Mouse (Mus musculus) liver, adult 2 months (tissue): ENCODE results near the gene Tnfsf13b. TPM values are rescaled to one million over a fixed set of nuclear protein-coding genes. Genes with fewer than 3 reads are reported as not detected.

Experiments
- DNase-seq: peaks from one replicate; pipeline ENCODE4 v3.0.0-alpha.2; 2011; ENCODE audit warnings: low read depth, low spot score; ENCODE audit errors: extremely low read depth
- H3K27ac ChIP-seq: fragments of 200-500 bp; replicated peaks from 2 replicates; pipeline ENCODE4 v1.5.1; 2012; ENCODE audit warnings: low read depth, mild to moderate bottlenecking, control low read depth, inconsistent platforms, low read length; ENCODE audit not compliant: insufficient read depth
- H3K27me3 ChIP-seq: fragments of 200-500 bp; 2 replicates; pipeline ENCODE4 v1.6.1; 2012; ENCODE audit warnings: mild to moderate bottlenecking, moderate library complexity, low read length, inconsistent platforms; ENCODE audit not compliant: control insufficient read depth, insufficient read depth
- H3K36me3 ChIP-seq: fragments of 200-500 bp; 2 replicates; pipeline ENCODE4 v1.6.1; 2012; ENCODE audit warnings: low read length, inconsistent platforms; ENCODE audit not compliant: control insufficient read depth, insufficient read depth
- H3K4me1 ChIP-seq: fragments of 200-500 bp; 2 replicates; pipeline ENCODE4 v1.6.1; 2011; ENCODE audit warnings: low read length; ENCODE audit not compliant: control insufficient read depth, insufficient read depth
- H3K4me3 ChIP-seq: fragments of 200-500 bp; 2 replicates; pipeline ENCODE4 v1.5.1; 2011; ENCODE audit warnings: low read depth, mild to moderate bottlenecking, control low read depth, low read length, moderate library complexity; ENCODE audit not compliant: insufficient read depth
- H3K79me2 ChIP-seq: fragments of 200-500 bp; 2 replicates; pipeline ENCODE4 v1.6.1; 2012; ENCODE audit warnings: inconsistent platforms, mild to moderate bottlenecking, low read length, moderate library complexity; ENCODE audit not compliant: control insufficient read depth, insufficient read depth
- H3K9ac ChIP-seq: fragments of 200-500 bp; 2 replicates; pipeline ENCODE4 v1.6.1; 2012; ENCODE audit warnings: low read depth, mild to moderate bottlenecking, control low read depth, inconsistent platforms, low read length
- CTCF ChIP-seq: fragments of 200-500 bp; IDR thresholded peaks from 2 replicates; pipeline ENCODE4 v1.5.1; 2011; ENCODE audit warnings: low read depth, low read length, control low read depth
- POLR2A ChIP-seq: fragments of 200-500 bp; IDR thresholded peaks from 2 replicates; pipeline ENCODE4 v1.6.1; 2011; ENCODE audit warnings: low read length, control low read depth; ENCODE audit not compliant: insufficient read depth; ENCODE audit errors: extremely low read depth
- WGBS: fragments of 180-500 bp; shearing (Covaris S2); methylation state at CpG from one replicate; pipeline ENCODE4 v1.1.7; 2018; 5-methylcytosine and 5-hydroxymethylcytosine counted together
- polyA plus RNA-seq: library from polyadenylated mRNA; depleted of rRNA; stranded (reverse); fragments of >200 nt; gene quantifications from 2 replicates; pipeline ENCODE4 v1.2.3, GENCODE M21; 2012; rRNA removed
- total RNA-seq: library from RNA; depleted of rRNA; stranded (reverse); fragments of >200 nt; gene quantifications from 2 replicates; pipeline ENCODE4 v1.2.3, GENCODE M21; 2014; rRNA removed

Tnfsf13b gene
- 0.13 and 0.37 TPM in 2 replicates for total RNA-seq
- polyA plus RNA-seq: 0.11 and 0.20 TPM in 2 replicates

GRCm38 (mm10) chr8:10006156-10006985, at the start of gene Tnfsf13b:
Gene Tnfsf13b, plus strand, starts transcription at chr8:10006467.
- TF ChIP-seq CTCF (no peak), POLR2A (no peak)
- Histone ChIP-seq H3K4me1 (no peaks in the 10 kb centered on the region; the same call in 1 of the 2 replicates), H3K79me2 (no peaks in the 10 kb centered on the region), H3K4me3 (peak within 1 kb of the TSS; percentile 19), H3K36me3 (no peaks in the 10 kb centered on the region), H3K27me3 (no peaks in the 10 kb centered on the region), H3K9ac (no peak within 1 kb of the TSS), H3K27ac (no peak within 1 kb of the TSS)
- 66% methylated on average over 16 of the region's 16 CpGs for WGBS
- peak; percentile 28 for DNase-seq

DNA sequence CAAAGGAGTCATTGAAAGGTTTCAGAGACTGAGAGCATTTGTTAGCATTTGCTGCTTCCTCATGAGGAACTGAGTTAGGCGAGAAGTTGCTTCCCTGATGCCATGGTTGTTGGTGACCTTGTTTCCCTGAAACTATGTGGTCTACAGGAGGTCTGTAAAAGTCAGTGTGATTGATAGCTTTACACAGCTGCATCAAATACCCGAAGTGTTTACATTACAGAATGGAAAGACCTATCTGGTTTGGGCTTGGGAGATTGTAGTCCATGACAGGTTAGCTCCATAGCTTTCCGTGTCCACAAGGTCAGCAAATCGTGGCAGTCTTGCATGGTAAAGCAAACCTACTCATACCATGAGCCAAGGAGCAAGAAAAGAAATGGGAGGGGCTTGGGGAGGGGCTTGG, 47.9 kb upstream of the Tnfsf13b start:
- Histone ChIP-seq H3K27me3 (no peaks in the 10 kb centered on the region), H3K27ac (no peak overlapping the region), H3K4me3 (no peak overlapping the region), H3K9ac (no peak overlapping the region), H3K79me2 (no peaks in the 10 kb centered on the region), H3K4me1 (no peaks in the 10 kb centered on the region), H3K36me3 (no peaks in the 10 kb centered on the region)
- no peak for DNase-seq
- 69% methylated on average over 4 of the region's 4 CpGs for WGBS
- TF ChIP-seq CTCF (no peak), POLR2A (no peak)

DNA sequence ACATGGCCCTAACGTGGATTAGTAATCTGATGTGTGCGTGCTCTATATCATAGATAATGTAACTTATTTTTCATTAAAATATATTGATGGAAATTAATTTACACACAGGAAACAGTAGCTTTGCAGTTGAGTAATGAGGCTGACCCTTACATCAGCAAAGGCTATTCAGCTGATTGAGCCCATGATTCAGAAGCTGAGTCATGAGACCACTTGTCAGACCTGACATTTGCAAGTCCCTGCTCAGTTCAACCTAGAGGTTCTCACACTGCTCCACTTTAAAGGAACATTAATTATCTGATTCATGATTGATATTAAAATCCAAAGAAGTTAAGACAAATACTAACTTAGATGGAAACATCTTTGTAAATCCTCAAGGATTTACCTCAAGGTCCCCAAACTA, 46.3 kb upstream of the Tnfsf13b start:
- Histone ChIP-seq H3K27ac (no peak overlapping the region), H3K36me3 (no peaks in the 10 kb centered on the region), H3K9ac (no peak overlapping the region), H3K27me3 (no peaks in the 10 kb centered on the region), H3K79me2 (no peaks in the 10 kb centered on the region), H3K4me3 (no peak overlapping the region), H3K4me1 (no peaks in the 10 kb centered on the region)
- TF ChIP-seq POLR2A (no peak), CTCF (no peak)
- WGBS: 92% methylated on average over 2 of the region's 2 CpGs
- no peak for DNase-seq

- no peaks in the 10 kb centered on the region for H3K27me3 ChIP-seq
- peaks cover 13% of the 10 kb centered on the region for H3K36me3 ChIP-seq
- no peak for TF ChIP-seq POLR2A
- no peak for TF ChIP-seq CTCF
- H3K4me3 ChIP-seq: no peak overlapping the region
- 97% methylated on average over 9 of the region's 9 CpGs for WGBS
- H3K4me1 ChIP-seq: 0 out of 2 replicates have a peak, but pooled peaks cover under 1% of the 10 kb centered on the region
- no peak overlapping the region for H3K9ac ChIP-seq
- no peaks in the 10 kb centered on the region for H3K79me2 ChIP-seq
- H3K27ac ChIP-seq: no peak overlapping the region
- DNase-seq: no peak
Observed at GRCm38 (mm10) chr8:9971866-9972265, 34.4 kb upstream of the Tnfsf13b start.

DNA sequence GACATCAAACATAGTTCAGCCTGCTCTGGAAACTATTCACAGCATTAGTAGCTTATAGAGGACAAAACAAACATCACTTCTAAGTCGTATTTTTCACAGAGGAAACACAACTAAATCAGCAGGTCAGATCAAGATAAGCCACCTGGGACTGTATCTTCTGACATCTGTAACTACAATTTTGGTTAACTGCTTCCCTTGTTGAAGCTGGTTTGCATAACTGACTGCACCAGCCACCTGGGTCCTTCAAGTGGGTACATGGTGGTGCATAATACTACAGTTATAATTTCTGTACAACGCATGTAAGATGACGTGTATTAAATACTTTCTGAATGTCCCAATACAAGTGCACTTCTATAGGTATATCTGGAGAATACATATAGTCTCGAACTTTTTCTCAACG, 31.0 kb upstream of the Tnfsf13b start:
- Histone ChIP-seq H3K27ac (no peak overlapping the region), H3K9ac (no peak overlapping the region), H3K36me3 (peaks cover 13% of the 10 kb centered on the region), H3K27me3 (no peaks in the 10 kb centered on the region), H3K4me1 (peaks cover 10% of the 10 kb centered on the region), H3K79me2 (peaks cover 12% of the 10 kb centered on the region; the same call in 1 of the 2 replicates), H3K4me3 (no peak overlapping the region)
- WGBS: 31% methylated on average over 5 of the region's 5 CpGs
- TF ChIP-seq CTCF: no peak
- no peak for TF ChIP-seq POLR2A
- DNase-seq: no peak
